Mouse (Mus musculus): Measurements from ENCODE around the gene Tmbim7.
"Not testable (repeated sequence)": the region's sequence is repeated elsewhere in the genome, so short reads cannot be mapped to it uniquely, and the experiment has no call there.

The Tmbim7 gene

DNA sequence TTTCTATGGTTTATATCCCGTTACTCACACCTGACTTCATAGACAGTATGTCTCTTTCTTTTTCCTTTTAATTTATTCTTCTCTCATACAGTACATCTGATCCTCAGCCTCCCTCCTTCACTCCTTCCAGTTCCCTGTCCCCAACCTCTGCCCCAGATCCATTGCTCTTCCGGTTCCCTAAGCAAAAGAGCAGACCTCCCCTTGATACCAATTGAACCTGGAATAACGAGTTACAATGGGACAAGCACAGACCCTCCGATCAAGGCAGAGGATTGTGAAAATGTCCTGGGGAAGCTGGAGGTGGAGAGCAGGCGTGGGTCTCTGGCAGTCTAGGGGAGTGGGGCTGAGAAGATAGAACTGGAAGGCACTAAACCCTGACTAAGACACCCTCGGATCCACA, at the start of gene Tmbim7:
TSS of gene Tmbim7 (plus strand) at position 301 of the 400 bp plus-strand sequence.
- no peak for DNase-seq

GRCm38 (mm10) chr5:3607114-3607513, 43.9 kb upstream of the Tmbim7 start:
- DNase-seq: no peak

GRCm38 (mm10) chr5:3609241-3609640, 41.7 kb upstream of the Tmbim7 start:
- DNase-seq: no peak

- DNase-seq: not testable (repeated sequence)
Observed at GRCm38 (mm10) chr5:3611835-3612234, 39.1 kb upstream of the Tmbim7 start.

DNA sequence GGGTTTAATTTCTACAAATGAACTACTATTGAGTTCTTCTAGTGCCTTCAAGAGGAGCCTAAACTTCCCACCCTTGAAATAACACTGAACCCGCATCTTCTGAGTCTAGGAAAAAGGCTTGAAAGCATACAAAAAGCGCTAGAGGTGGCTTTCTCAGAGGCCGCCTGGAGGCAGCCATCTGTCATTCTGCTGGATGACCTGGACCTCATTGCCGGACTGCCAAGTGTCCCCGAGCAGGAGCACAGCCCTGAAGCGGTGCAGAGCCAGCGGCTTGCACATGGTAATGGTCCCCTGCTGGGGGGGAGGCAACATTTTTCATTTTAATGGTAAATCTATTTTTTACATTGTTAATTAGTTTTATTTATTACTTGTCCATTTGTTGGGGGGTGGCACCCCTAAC, 30.5 kb upstream of the Tmbim7 start:
- DNase-seq: no peak

- no peak for DNase-seq
Observed at GRCm38 (mm10) chr5:3630055-3630454, 20.9 kb upstream of the Tmbim7 start.

DNA sequence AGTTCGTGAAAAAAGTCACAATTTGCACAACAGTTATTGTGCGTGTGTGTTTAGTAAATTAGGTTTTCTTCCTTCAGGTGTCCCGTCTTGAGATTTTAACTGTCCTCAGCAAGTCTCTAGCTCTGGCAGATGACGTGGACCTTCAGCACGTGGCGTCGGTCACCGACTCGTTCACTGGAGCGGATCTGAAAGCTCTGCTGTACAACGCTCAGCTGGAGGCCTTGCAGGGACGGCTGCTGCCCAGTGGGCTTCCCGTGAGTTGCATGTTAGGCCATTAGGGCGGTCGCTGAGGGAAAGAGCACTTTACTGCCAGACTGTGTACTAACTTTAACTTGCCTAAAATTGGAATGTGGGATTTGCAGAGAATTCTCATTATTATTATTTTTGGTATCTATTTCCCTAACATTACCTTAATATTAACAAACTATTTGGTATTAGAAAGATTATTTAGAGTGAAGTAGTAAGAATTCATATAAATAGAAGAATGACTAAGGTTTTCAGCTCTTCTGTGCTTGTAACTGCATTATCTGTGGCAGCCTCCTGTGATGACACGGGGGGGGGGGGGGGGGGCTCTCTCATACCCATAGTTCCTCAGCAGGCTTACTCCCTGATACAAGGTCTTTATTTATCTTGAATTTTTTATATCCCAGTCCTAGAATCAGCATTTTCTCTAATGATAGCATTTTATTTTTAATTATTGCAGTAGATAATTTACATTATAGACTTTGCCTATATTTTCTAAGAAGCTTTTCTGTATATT, 19.3 kb upstream of the Tmbim7 start:
- DNase-seq: peak; percentile 9 to 49

DNA sequence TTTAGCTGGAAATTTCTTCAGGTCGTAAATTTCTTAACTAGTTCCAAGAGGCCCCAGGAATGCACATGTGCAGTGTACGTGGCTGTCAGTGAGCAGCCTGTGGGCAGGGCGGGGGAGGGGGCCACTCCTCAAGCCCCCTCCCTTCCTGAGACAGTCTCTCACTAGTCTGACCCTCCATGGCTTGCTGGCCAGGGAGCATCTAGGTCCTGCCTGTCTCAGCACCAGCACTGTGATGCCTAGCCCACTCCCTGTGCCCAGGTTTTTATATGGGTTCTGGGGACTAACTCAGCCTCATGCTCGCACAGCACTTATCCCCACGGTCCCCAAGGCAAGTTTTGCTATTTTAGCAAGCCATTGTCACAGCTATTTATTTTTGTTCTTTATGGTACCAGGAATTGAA, 18.7 kb upstream of the Tmbim7 start:
- no peak for DNase-seq

- DNase-seq: no peak
Observed at GRCm38 (mm10) chr5:3633315-3633714, 17.7 kb upstream of the Tmbim7 start.

- no peak for DNase-seq
Observed at GRCm38 (mm10) chr5:3633951-3634350, 17.0 kb upstream of the Tmbim7 start.

GRCm38 (mm10) chr5:3635286-3635685, 15.7 kb upstream of the Tmbim7 start:
- no peak for DNase-seq

- DNase-seq: no peak
Observed at GRCm38 (mm10) chr5:3644621-3645020, 6.4 kb upstream of the Tmbim7 start.

- no peak for DNase-seq
Observed at GRCm38 (mm10) chr5:3645326-3645725, 5.7 kb upstream of the Tmbim7 start.

GRCm38 (mm10) chr5:3646539-3646938, 4.4 kb upstream of the Tmbim7 start:
- DNase-seq: no peak

DNA sequence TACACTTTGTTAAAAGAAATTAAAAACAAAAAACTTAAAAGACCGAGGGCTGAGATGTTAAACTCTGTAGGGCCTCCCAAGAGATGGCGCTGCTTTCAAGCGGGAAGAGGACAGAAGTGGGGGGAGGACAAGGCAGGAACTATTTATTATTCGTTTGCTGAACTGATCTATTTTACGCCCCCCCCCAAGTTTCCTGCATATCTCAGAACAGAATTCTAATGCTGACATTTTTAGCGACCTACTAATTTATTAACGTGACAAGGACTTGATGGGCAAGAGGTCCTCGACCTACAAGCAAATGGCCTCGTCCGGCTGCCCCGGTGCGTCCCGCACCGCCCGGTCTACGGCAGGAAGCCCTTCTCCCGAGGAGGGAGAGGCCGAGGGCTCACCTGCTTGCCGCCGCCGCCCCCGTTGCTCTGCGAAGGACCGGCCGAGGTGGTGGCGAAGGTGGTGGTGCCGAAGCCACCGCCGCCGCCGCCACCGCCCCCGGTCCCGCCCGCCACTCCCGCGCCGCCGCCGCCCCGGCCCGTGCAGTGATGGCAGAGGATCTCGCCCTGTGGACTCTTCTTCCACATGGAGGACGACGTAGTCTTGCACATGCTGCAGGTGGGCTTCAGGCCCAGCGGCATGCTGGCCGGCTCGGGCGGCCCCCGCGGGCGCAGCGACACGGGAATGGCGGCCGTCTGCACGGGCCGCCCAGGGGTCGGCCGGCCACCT, 3.8 kb upstream of the Tmbim7 start:
- peak; percentile 68 to 70 for DNase-seq

- peak; percentile 93 to 97 for DNase-seq
Observed at GRCm38 (mm10) chr5:3647708-3648121, 3.3 kb upstream of the Tmbim7 start.

DNA sequence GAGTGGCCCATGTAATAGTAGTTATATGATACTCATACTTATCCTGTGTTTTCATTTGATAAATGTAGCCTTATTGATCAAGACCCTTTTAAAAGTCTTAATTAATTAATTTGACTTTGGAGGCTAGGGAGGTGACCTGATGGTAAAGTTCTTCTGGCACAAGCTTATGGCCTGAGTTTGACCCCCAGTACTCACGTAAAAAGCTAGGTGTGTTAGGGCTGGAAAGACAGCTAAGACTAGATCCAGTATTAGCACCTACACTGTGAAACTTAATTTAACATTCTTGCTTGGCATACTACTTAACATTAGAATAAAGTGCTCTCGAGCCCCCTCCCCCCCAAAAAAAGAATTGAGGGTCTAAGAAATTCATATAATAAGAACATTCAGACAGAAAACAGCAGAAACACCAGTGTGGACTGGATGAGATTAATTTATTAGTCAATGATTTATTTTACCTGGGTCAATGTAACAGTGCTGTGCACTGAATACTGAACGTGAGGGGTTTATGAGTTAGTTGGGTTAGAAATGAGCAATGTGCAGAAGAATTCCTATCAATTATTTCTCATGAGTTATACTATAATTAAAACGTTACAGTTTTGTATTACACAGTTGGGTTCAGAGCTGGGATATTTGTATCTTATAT, 2.7 kb upstream of the Tmbim7 start:
- DNase-seq: no peak

DNA sequence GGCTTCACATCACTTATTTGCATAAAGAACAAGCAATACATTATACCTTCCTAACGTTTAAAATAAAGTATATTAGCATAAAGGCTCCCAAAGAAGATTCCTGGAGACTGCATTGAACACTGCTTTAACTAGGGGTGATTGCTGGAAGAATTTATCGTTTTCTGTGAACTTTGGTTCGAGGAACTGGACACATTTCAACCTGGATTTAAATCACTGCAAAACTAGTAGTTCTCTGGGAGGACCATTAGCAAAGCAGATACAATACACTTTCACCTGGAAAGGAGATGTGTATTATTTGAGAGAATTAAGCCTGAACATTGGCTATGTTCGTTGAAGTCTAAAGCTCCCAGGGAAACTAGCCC, 2.2 kb upstream of the Tmbim7 start:
- no peak for DNase-seq

- DNase-seq: no peak
Observed at GRCm38 (mm10) chr5:3651621-3652020, 640 bp downstream of the Tmbim7 start.

DNA sequence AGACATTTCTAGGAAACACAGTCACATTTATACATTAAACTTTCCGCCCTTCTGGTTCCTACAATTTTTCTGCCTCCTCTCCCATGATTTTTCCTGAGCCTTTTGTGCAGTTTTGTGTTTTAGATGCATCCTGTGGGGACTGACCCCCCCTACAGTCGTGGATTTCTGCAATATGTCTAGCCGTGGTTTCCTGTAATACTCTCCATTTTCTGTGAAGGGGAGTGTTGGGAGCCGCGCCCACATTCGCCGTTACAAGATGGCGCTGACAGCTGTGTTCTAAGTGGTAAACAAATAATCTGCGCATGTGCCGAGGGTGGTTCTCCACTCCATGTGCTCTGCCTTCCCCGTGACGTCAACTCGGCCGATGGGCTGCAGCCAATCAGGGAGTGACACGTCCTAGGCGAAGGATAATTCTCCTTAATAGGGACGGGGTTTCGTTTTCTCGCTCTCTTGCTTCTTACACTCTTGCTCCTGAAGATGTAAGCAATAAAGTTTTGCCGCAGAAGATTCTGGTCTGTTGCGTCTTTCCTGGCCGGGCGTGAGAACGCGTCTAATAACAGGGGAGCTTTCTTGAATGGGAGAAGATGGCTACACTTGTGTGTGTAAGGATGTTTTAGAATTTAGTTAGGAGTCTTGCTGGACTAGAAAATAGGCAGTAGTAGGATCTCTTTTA, 2.1 kb downstream of the Tmbim7 start:
- DNase-seq: not testable (repeated sequence)

- DNase-seq: no peak
Observed at GRCm38 (mm10) chr5:3653801-3654200, 2.8 kb downstream of the Tmbim7 start.

- DNase-seq: no peak
Observed at GRCm38 (mm10) chr5:3657085-3657484, 6.1 kb downstream of the Tmbim7 start, which contains the start of gene Gatad1. TSS of gene Gatad1 (minus strand) at chr5:3657185.

GRCm38 (mm10) chr5:3665225-3665624, 14.2 kb downstream of the Tmbim7 start:
- no peak for DNase-seq

Data from kidney, postnatal 25 days (tissue).